Mouse (Mus musculus) hematopoietic stem cell, adult 5-6 weeks (primary cell): ENCODE measurements around the gene Npb. TPM values are rescaled to one million over a fixed set of nuclear protein-coding genes. Genes with fewer than 3 reads are reported as not detected.
"Not testable (repeated sequence)": the region's sequence is repeated elsewhere in the genome, so short reads cannot be mapped to it uniquely, and the experiment has no call there.

Experiments
- ATAC-seq, 2 experiments: fragments of 125-278 bp in 1 of 2; replicated peaks in 1 of 2; 2 replicates each; pipeline ENCODE4 v1.8.0; 2016 to 2017; ENCODE audit warnings: inconsistent platforms in 2 of 2, mild to moderate bottlenecking in 2 of 2, moderate number of reproducible peaks in 2 of 2, low read depth in 1 of 2, moderate TSS enrichment in 1 of 2; ENCODE audit not compliant: low FRiP score in 2 of 2, poor library complexity in 2 of 2, severe bottlenecking in 2 of 2, insufficient read depth in 1 of 2, low TSS enrichment in 1 of 2
- total RNA-seq: library from RNA; stranded (forward); fragments of 172-1452, 232-1000 nt; gene quantifications from 2 replicates; pipeline ENCODE4 v1.2.3, GENCODE M21; 2017

Gene Npb
- total RNA-seq, 1 experiment from 2014 or later: not detected

DNA sequence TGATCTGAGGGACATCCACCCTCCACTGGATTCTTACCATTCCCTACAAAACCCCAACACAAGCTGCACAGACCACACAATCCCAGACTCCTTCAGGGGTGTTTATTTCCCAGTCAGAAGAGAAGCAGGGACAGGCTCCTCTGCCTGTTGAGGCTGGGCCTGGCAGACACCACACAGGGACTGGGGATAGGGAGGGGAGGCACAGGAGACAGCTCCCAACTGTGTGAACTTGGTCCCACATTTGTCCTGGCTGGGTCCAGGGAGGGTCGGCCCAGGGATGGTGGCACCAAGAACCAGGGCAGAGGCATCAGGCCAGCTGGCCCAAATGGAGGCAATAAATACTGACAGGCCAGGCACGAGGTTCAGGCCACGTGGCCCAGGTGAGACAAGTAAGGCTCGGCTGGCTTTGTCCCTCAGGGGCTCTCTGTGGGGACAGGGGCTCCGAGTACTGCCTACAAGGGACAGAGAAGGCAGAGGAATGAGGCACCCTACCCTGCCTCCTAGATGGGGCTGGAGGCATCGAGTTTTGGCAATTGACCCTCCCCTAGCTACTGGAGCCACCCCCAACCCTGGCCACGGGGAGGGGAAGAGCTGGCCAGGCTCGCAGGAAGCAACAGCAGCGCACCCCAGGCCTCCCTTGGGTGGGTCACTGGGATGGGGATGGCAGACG lies 30.1 kb upstream of the Npb start:
- no peak for ATAC-seq

DNA sequence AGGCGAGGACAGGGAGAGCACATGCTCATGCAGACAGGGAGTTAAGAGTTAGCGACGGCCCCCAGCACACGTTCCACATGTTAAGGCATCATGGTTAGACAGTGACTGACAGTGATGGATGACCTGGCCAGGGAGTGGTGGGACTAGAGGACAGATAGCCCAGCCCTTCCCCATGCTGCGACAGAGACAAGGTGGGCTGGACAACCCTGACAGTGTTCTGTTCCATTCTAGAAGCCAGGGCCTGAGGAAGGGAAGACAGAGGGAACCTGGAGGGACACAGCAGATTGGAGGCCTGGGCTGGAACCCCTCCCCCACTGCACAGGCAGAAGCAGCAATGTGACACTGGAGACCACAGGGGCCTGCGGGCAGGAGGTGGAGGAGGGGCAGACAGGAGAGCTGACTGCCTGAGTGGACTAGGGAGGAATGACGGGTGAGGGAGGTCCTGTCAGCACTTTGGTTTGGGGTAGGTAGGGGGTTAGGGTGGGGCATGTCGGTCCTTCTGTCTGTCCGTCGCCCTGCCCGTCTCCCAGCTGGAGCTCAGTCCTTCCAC lies 29.5 kb upstream of the Npb start:
- ATAC-seq: no peak

DNA sequence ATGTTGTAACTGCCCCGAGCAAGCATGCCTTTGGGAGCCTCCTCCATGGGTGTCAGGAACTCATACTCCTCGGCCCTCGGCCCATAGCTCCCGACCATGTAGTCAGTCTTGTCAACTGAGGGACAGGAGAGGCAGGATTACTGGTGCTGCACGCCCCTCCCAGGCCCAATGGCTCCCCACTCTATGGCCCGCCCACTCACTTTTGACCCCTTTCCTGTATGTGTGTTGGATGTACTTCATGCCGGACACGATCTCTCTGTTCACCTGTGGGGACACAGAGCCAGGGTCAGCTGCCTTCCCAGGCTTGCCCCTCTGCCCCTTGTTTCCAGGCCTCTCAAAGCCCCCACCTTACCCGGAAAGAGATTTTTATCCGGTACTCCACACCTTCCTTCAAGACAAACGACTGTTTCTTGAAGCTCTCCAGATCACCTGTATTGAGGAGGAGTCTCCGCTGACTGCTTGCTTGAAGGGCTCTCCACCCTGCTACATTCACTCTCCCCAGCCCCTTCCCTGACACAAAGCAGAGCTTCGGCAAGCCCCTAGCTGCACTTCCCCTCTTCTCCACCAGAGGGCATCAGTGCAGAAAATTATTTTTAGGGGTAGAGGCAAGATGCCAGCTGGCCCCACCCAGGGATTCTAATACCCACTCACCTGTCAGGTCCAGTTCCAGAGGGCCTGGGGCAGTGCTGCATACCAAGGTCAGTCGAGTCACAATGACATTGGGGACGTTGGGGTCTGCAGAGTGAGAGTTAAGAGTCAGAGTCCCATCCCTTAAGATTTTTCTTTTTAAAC lies 28.8 kb upstream of the Npb start:
- ATAC-seq: no peak; a peak in 1 of 4 replicates

DNA sequence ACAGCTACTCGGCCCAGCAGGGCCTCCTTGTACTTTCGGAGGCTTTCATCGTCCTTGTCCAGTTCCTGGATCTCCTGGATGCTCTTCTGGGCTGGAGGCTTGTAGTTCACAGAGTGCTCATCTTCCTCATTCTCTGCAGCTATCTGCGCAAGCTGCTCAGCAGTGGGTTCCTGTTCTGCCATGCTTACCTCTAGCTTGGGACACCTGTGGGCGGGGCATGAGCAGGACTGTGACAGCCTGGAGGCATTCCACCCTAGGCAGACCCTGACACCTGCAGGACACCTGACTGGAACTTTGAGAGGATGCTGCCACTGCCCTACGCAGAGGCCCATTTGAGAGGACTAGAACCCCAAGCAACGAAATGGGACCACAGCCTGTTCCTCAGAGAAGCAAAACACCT lies 28.1 kb upstream of the Npb start:
- peak in 1 of 2 experiments; percentile 29; a peak in 2 of 4 replicates for ATAC-seq

DNA sequence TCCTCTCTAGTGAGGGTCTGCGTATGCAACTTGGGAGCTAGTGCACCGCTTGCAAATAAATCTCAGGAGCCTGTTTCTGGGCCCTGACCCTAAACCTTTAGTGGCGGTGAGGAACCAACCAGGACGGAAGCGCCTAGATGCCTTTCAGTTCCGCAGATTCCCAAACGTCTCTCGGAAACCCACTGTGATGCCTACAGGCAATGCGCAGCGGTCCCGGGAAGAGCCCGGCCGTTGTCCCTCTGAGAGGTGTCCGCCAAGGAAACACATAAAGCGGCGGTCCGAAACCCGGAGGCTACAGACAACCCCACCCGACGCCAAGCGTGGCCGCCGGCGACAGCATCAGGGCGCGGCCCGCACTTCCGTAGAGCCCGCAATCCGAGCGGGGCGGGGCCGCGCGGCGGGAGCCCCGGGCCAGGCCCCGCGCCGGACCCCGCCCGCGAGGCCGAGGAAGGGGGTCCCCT lies 27.4 kb upstream of the Npb start:
- no peak for ATAC-seq

DNA sequence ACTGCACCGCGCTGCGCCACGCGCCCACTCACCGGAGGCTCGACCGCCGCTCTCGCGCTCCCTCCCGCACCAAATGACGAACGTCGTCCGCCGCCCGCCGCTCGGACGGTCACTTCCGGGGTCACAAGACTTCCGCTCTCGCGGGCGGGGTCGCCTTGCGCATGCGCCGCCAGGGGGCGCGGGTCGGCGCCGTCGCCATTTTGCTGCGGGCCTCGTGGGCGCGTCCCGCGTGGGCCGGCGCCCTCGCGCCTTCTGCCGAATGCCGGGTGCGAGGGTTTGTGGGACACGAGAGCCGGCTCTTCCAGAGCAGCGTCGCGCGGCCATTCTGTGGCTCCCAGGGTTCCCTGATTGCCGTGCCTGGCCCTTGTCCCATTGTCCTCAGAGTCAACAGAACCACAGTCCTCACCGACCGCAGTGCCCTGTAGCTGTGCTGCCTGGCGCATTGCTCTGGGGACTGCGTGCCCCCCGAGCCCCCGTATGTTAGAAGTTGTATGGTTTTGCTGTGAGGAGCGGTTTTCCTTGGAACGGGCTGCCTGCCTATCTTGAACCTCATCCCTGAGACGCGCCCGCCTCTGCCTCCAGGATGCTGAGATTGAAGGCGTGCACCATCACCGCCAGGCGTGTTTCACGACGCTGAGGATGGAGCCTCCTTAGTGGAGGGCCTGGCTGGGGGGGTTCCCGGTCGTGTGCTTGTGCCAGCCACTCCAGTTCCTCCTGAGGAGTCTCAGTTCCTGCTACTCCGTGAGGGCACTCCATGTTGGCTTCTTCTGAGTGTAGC lies 26.6 kb upstream of the Npb start, which contains the start of gene Arhgdia:
Gene Arhgdia, minus strand, starts transcription at position 135 of the 778 bp plus-strand sequence.
- peak; percentile 25 to 30 for ATAC-seq

DNA sequence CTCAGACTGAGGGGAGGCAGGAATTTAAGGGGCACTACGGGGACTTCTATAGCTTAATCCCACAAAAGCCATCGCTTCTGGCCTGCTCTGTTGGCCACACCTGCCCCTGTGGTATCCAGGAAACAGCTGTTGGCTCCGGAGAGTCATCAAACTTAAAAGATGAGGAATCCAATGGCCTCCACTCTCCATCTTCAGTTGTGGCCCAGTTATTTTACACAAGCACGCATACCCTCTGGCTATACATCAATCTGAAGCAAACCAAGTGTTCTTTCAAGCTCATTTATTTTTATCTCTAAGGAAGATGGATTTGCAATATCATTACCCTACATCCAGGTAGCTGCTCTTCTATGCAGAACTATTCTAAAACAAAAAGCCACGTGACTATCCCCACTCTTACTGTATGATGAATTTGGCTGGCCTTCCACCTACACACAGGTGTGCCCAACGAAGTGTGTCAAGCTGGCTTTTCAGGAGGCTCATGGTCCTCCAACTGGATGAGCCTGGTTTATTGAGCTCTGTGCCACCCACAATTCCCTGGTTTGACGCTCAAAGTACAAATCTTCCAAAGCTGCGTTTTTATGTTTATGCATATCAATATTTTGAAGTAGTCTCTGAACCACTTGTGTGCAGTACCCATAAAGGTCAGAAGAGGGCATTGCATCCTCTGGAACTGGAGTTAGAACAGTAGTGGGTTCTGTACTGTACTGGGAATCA lies 25.9 kb upstream of the Npb start:
- ATAC-seq: no peak

DNA sequence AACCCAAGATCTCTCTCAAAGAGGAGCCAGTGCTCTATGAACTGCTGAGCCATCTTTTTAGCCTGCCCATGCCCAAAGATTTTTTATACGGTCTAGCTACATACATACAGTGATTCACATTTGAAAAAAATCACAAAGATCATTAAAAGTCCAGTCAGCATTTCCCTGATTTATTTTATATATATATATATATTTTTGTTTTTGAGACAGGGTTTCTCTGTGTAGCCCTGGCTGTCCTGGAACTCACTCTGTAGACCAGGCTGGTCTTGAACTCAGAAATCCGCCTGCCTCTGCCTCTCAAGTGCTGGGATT lies 25.3 kb upstream of the Npb start:
- not testable (repeated sequence) for ATAC-seq

DNA sequence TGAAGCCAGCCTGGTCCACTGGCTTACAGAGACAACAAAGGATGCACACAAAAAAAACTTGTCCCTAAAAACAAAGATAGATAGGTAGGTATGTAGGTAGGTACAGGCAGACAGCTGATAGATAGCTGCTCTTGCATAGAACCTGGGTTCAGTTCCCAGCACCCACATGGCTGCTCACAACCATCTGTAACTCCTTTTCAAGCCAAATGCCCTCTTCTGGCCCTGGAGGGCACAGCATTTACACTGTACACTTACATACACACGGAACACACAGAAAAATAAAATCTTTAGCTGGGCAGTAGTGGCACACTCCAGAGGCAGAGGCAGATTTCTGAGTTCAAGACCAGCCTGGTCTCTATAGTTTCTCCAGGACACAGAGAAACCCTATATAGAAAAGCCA lies 24.3 kb upstream of the Npb start:
- no peak for ATAC-seq

DNA sequence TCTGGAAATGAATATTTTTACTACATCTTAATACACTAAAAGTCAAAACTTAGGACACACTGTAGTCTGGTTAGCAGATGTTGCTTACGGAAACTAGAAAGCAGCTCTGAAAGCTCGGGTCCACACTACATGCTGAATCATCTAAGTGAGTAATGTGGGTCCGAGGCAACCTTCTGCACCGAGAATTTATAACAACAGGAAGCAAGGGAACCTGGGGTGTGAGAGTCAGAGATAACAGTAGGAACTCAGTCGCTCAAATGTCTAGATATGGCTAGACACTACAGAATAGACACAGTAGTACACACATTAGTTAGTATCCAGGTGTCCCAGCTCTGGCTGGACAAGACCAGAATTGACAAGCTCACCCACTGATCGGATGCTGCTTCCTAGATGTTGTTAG lies 19.7 kb upstream of the Npb start:
- ATAC-seq: peak in 1 of 2 experiments; percentile 42; a peak in 2 of 4 replicates

DNA sequence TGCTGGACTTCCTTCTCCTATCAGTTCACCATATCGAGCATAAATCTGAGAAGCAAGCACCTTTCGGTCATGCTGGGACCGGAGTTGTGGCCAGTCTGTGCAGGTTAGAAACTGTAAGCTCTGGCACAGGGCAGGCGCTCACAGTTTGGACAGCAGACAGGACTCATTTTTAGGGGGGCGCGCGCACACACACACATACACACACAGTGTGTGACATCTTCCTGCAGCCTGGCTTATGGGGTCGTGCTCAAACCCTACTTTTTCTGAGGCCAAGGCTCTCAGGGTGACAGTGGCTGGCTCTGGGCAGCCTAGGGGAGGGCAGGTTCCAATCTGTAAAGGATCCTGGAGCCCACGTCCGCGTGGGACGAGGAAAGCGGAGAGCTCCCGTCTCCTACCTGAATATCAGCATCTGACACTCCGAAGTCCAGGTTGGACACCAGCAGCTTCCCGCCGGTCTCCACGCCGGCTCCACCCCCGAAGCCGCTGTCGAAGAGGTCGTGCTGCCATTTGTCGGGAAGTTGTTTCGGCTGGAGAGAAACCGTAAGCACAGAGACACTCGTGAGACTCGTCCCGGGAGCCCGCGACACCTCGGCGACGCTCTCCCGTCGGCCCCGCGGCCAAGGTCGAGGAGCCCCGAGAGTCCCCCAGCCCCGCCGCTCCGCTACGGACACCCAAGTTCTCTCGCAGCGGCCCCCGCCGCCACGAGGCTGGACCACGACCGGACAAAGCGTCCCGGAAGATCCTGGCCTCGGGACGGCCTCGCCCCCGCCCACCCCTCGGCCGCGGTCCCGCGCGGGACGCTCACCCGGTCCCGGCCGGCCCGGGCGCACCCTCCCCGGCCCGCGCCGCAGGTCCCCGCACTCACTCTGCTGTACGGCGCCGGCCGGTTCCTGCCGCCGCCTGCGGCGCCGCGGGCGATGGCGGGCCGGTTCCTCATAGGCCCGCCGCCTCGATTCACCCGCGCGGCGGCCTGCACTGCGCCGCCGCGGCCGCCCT lies 10.7 kb upstream of the Npb start:
- no peak for ATAC-seq

DNA sequence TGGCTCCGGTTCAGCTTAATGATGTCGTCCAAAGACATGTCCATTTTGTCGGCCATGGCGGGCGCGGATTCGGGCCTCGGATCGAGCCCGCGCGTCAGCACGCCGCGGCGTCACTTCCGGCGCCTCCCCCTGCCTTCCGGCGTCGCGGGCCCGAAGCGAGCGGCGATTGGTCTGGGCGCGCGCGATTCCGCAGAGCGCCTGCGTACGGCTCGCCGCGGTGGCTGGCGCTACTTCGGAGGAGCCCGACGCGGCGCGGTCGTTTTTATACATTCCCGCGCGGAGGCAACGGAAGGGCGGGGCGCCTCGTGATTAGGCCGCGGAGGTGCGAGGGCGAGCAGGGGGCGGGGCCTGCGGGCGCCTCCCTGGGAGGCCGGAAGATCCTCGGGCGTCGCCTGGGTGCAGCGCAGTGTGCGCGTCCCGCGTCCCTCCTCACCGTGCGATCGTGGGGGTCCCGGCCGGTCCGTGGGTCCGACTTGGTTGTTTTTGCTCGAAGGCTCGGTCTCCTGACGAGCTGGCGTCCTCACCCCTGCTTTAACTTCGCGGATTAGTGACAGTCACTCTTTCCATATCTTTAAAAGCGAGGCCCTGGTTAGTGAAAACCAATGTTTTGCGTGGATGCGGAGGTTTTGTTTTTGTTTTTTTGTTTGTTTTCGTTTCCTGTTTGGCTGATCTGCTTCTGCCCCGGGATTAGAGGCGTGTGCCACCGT lies 9.8 kb upstream of the Npb start, which contains the start of the genes Alyref and Anapc11:
Gene Alyref, minus strand, starts transcription at position 83 of the 707 bp plus-strand sequence.
Gene Anapc11, plus strand, starts transcription at position 139 of the 707 bp plus-strand sequence.
- ATAC-seq: peak; percentile 88 to 90

DNA sequence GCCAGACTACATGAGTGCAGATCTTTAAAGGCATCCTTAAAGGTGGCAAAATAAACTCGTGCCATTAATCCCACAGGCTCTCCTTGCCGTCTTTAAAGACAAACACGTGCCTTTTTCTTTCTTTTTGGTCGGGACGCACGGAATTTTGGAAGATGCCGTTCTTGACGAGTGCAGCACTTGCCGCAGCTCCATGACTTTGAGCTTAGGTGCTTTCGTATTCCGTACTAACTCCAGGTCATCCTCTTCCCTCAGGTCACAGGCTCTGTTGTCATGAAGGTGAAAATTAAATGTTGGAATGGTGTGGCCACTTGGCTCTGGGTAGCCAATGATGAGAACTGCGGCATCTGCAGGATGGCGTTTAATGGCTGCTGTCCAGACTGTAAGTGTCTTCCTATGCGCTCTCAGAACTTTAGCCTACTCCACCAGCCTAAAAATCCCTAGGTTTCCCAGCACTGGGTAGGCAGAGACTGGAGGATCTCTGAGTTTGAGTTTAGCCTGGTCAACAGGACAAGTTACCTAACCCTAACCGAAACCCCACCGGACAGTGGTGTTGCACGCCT lies 9.2 kb upstream of the Npb start:
- ATAC-seq: no peak

DNA sequence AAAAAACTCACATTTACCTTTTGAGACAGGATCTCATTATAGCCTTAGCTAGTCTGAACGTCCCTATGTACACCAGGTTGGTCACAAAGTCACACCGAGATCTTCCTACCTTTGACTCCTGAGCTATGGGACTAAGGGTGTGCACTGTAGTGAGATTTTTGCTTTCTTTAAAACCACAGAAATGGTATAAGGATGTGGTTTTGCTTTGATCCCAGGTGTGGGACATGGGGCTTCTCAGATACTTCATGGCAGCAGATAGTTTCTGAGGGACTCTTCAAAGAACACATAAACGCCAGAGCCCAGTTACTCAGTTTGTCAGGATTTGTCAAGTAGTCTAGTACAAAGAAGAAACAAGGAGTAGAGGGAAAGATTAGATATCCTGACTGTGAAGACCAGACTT lies 7.6 kb upstream of the Npb start:
- no peak for ATAC-seq

DNA sequence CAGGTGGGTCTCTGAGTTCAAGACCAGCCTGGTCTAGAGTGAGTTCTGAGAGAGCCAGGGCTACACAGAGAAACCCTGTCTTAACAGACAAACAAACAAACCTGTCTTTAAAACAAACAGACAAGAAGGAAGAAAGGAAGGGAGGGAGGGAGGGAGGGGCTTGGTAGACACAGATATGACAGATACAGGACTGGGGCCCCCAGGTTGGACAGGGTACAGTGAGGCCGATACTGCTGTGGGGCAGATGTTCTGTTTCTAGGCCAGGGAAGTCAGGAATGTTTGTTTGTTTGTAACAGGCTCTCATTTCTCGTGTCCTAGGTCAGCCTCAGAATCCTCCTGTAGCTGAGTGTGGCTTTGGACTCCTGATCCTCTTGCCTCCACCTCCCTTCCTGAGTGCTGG lies 4.7 kb upstream of the Npb start:
- no peak for ATAC-seq
